In genomic region chr1:66369486-66369885, GRCm38 (mm10) we compare ENCODE assay signal across 29 mouse cellular contexts.
DNase-seq lines count a peak whose midpoint lies in the region; ATAC-seq lines count a peak whose summit lies in the region.
"Had no signal": no experiment of that assay in that cellular context is flagged by ENCODE, and none has a peak within 500 bp of the region (broad histone marks: within the 10 kb centered on the region; RNA-seq: fewer than 3 reads in every experiment).

No protein-coding gene starts in this region.

- no peaks in the 10 kb centered on the region for H3K4me1 ChIP-seq in hindbrain, embryonic 15.5 days (replicated peaks)
- H3K4me1 ChIP-seq in hindbrain, embryonic 10.5 days (replicated peaks), result no peaks in the 10 kb centered on the region
- H3K4me1 ChIP-seq: embryonic facial prominence, embryonic 10.5 days; embryonic facial prominence, embryonic 15.5 days; heart, embryonic 15.5 days; limb, embryonic 10.5 days; limb, embryonic 15.5 days; lung, embryonic 15.5 days; midbrain, embryonic 10.5 days; midbrain, embryonic 15.5 days had no signal

- no peak overlapping the region for H3K4me2 ChIP-seq in hindbrain, embryonic 15.5 days
- H3K4me2 ChIP-seq: embryonic facial prominence, embryonic 15.5 days; heart, embryonic 15.5 days; limb, embryonic 15.5 days; lung, embryonic 15.5 days; midbrain, embryonic 15.5 days had no signal

- no peak overlapping the region for H3K9ac ChIP-seq in hindbrain, embryonic 15.5 days
- H3K9ac ChIP-seq: embryonic facial prominence, embryonic 15.5 days; heart, embryonic 15.5 days; limb, embryonic 15.5 days; liver, embryonic 14.5 days; lung, embryonic 15.5 days; midbrain, embryonic 15.5 days had no signal

- no peak for ATAC-seq in hindbrain, embryonic 15.5 days (ENCODE audit: low FRiP score, low read depth)
- ATAC-seq: forebrain, embryonic 16.5 days; intestine, postnatal 0 days; midbrain, embryonic 15.5 days; Patski had no signal

- 0 out of 2 replicates have a peak overlapping the region, but pooled peaks have one; percentile 17 for H3K27ac ChIP-seq in hindbrain, embryonic 15.5 days (replicated peaks)
- H3K27ac ChIP-seq in hindbrain, embryonic 10.5 days, result no peak overlapping the region
- H3K27ac ChIP-seq: embryonic facial prominence, embryonic 10.5 days; embryonic facial prominence, embryonic 15.5 days; heart, embryonic 15.5 days; limb, embryonic 10.5 days; limb, embryonic 15.5 days; liver, embryonic 14.5 days; lung, embryonic 15.5 days; midbrain, embryonic 10.5 days; midbrain, embryonic 15.5 days had no signal

- H3K9me3 ChIP-seq in hindbrain, embryonic 15.5 days, result no peaks in the 10 kb centered on the region
- no peaks in the 10 kb centered on the region for H3K9me3 ChIP-seq in hindbrain, embryonic 10.5 days
- H3K9me3 ChIP-seq: embryonic facial prominence, embryonic 10.5 days; embryonic facial prominence, embryonic 15.5 days; G1E; heart, embryonic 15.5 days; limb, embryonic 10.5 days; limb, embryonic 15.5 days; lung, embryonic 15.5 days; midbrain, embryonic 10.5 days; midbrain, embryonic 15.5 days had no signal

- no peaks in the 10 kb centered on the region for H3K27me3 ChIP-seq in hindbrain, embryonic 15.5 days
- no peaks in the 10 kb centered on the region for H3K27me3 ChIP-seq in hindbrain, embryonic 10.5 days (ENCODE audit: insufficient read depth, poor library complexity, severe bottlenecking)
- H3K27me3 ChIP-seq: embryonic facial prominence, embryonic 15.5 days; heart, embryonic 15.5 days; limb, embryonic 15.5 days; lung, embryonic 15.5 days; midbrain, embryonic 15.5 days; Patski had no signal

- no peak overlapping the region for H3K4me3 ChIP-seq in hindbrain, embryonic 15.5 days
- H3K4me3 ChIP-seq in hindbrain, embryonic 10.5 days, result no peak overlapping the region
- H3K4me3 ChIP-seq: embryonic facial prominence, embryonic 10.5 days; embryonic facial prominence, embryonic 15.5 days; heart, embryonic 15.5 days; limb, embryonic 10.5 days; limb, embryonic 15.5 days; lung, embryonic 15.5 days; midbrain, embryonic 10.5 days; midbrain, embryonic 15.5 days had no signal

- H3K36me3 ChIP-seq in hindbrain, embryonic 15.5 days, result peaks cover 20% of the 10 kb centered on the region
- H3K36me3 ChIP-seq in hindbrain, embryonic 10.5 days, result peaks cover 5% of the 10 kb centered on the region; the same call in 1 of the 2 replicates
- H3K36me3 ChIP-seq: embryonic facial prominence, embryonic 10.5 days; embryonic facial prominence, embryonic 15.5 days; G1E; heart, embryonic 15.5 days; limb, embryonic 10.5 days; limb, embryonic 15.5 days; lung, embryonic 15.5 days had no signal

- WGBS in hindbrain, embryonic 15.5 days, result 75% methylated on average over 7 of the region's 7 CpGs
- WGBS in hindbrain, embryonic 10.5 days, result 87% methylated on average over 7 of the region's 7 CpGs

- DNase-seq in adrenal gland, adult 2 months, result peak; percentile 50
- no peak for DNase-seq in adrenal gland, postnatal 4 days (ENCODE audit: low spot score in 2 of 2)
- DNase-seq in hindbrain, embryonic 10.5 days (ENCODE audit: low spot score), result no peak
- peak; percentile 54 for DNase-seq in 3T3-L1 (ENCODE audit: low read depth, low spot score)
- peak; percentile 27 for DNase-seq in adrenal gland, postnatal 25 days
- DNase-seq in right cerebral cortex, adult 18-20 months, result no peak
- DNase-seq in heart, adult 8-10 months (ENCODE audit: low spot score), result no peak
- DNase-seq: cerebellum, adult 8-10 months; cerebellum, postnatal 25 days; gastrocnemius, postnatal 10 days; kidney, adult 9 months; kidney, postnatal 10 days; layer of hippocampus, adult 9-11 months; thymus, adult 2 months; thymus, postnatal 36 days had no signal

Comparison
In these comparisons a context has a peak if more than half of its experiments do, and no peak if none do; other contexts are left out.
1. DNase-seq: peak in adrenal gland, adult 2 months (single experiment), 3T3-L1 (single experiment) and adrenal gland, postnatal 25 days (single experiment); none in adrenal gland, postnatal 4 days (0 of 2), hindbrain, embryonic 10.5 days (single experiment), right cerebral cortex, adult 18-20 months (single experiment) and heart, adult 8-10 months (single experiment).